Mouse (Mus musculus) G1E (cell line): ENCODE data around the gene Prrc2b. TPM values are rescaled to one million over a fixed set of nuclear protein-coding genes. Genes with fewer than 3 reads are reported as not detected.

ENCODE experiments used
- ATAC-seq: 2 replicates; pipeline ENCODE4 v1.8.0; 2016; ENCODE audit warnings: mild to moderate bottlenecking; ENCODE audit not compliant: insufficient number of reproducible peaks, poor library complexity, low FRiP score, severe bottlenecking; ENCODE audit errors: extremely low read depth
- DNase-seq: peaks from one replicate; pipeline ENCODE4 v3.0.0; 2012; ENCODE audit warnings: low spot score
- H3K27me3 ChIP-seq: 2 replicates; pipeline ENCODE4 v1.6.1; 2012; ENCODE audit warnings: mild to moderate bottlenecking, low read length, inconsistent platforms; ENCODE audit not compliant: insufficient read depth
- H3K36me3 ChIP-seq: replicated peaks from 2 replicates; pipeline ENCODE3; 2012; ENCODE audit warnings: mild to moderate bottlenecking, inconsistent platforms
- H3K4me1 ChIP-seq: 2 replicates; pipeline ENCODE4 v1.6.1; 2012; ENCODE audit warnings: low read depth, low read length, inconsistent platforms, mixed read lengths; ENCODE audit not compliant: insufficient read depth
- H3K4me3 ChIP-seq: 2 replicates; pipeline ENCODE4 v1.5.1; 2012; ENCODE audit warnings: low read depth, mild to moderate bottlenecking, inconsistent platforms, low read length, moderate library complexity, mixed read lengths
- H3K9me3 ChIP-seq: replicated peaks from 2 replicates; pipeline ENCODE4 v1.6.1; 2012; ENCODE audit warnings: inconsistent platforms
- CTCF ChIP-seq: IDR thresholded peaks from 2 replicates; pipeline ENCODE4 v1.5.1; 2012; ENCODE audit warnings: low read depth, low read length, inconsistent platforms, mixed read lengths
- GATA1 ChIP-seq: IDR thresholded peaks from 2 replicates; pipeline ENCODE4 v1.6.1; 2012; ENCODE audit warnings: borderline replicate concordance, low read length, inconsistent platforms, mixed read lengths
- GATA2 ChIP-seq: IDR thresholded peaks from 2 replicates; pipeline ENCODE4 v1.6.1; 2012; ENCODE audit warnings: low read depth, low read length, inconsistent platforms, borderline replicate concordance
- POLR2AphosphoS5 ChIP-seq: IDR thresholded peaks from 2 replicates; pipeline ENCODE4 v1.6.1; 2012; ENCODE audit warnings: low read depth, low read length, inconsistent platforms; ENCODE audit not compliant: insufficient replicate concordance
- TAL1 ChIP-seq: conservative IDR thresholded peaks from 2 replicates; pipeline ENCODE4 v1.6.1; 2012; ENCODE audit warnings: low read depth, low read length, inconsistent platforms, mixed read lengths
- polyA plus RNA-seq: library from polyadenylated mRNA; stranded (reverse); fragments of >175 nt; gene quantifications from 2 replicates; pipeline ENCODE4 v1.2.3, GENCODE M21; 2012
- total RNA-seq, 2 experiments: library from RNA; stranded (forward) in 1 of 2; stranded (reverse) in 1 of 2; fragments of 200-1000 nt in 1 of 2; fragments of >200 nt in 1 of 2; fragmentation: Nextera tagmentation in 1 of 2; gene quantifications; 2 replicates each; pipeline ENCODE4 v1.2.3; 2014 to 2017

Prrc2b gene
- total and polyA plus RNA-seq, 3 experiments = 17.1 to 147 (median 103) TPM

DNA sequence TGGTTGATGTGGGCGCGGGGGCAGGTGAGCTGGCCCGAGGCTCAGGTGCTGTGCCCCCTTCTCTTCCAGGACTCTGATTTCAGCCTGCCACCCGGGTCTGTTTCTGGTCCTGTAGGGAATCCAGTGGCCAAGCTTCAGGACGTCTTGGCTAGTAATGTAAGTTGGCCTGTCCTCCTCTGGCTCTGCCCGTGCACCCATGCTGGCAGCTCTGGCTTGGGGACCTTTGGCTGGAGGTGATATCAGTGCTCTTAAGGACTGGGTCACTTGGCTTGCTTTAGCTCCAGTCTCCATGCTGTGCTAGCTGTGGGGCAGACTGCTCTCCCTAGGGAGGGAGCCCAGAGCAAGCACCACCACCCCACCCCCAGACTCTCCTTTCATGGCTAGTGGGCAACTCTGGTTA lies 69.1 kb downstream of the Prrc2b start:
- H3K4me3 ChIP-seq = no peak overlapping the region
- TF ChIP-seq GATA1 (no peak), GATA2 (no peak), CTCF (no peak), TAL1 (no peak)
- DNase-seq = no peak
- H3K27me3 ChIP-seq = no peaks in the 10 kb centered on the region
- no peaks in the 10 kb centered on the region for H3K4me1 ChIP-seq
- H3K36me3 ChIP-seq = peaks cover 100% of the 10 kb centered on the region
- ATAC-seq = no peak
- no peaks in the 10 kb centered on the region for H3K9me3 ChIP-seq

DNA sequence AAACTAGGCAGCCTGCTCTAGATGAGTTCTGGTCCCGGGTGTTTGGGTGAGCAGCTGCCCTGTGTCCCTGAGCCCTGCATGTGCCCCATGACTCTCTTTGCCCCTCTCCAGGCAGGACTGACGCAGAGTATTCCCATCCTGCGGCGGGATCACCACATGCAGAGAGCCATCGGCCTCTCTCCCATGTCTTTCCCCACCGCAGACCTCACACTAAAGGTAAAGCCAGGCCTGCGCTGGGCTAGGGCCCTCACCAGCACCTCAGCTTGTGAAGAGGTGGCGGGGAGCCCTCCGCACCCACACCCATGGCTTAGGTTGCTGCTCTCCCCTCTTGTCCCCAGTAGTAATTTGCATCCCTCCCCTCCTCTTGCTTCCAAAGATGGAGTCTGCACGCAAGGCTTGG lies 70.1 kb downstream of the Prrc2b start:
- Histone ChIP-seq H3K4me3 (no peak overlapping the region), H3K36me3 (peaks cover 100% of the 10 kb centered on the region), H3K4me1 (no peaks in the 10 kb centered on the region), H3K9me3 (no peaks in the 10 kb centered on the region), H3K27me3 (no peaks in the 10 kb centered on the region)
- TF ChIP-seq GATA2 (no peak), GATA1 (no peak), CTCF (no peak), TAL1 (no peak), POLR2AphosphoS5 (no peak)
- ATAC-seq (no peak), DNase-seq (no peak)

DNA sequence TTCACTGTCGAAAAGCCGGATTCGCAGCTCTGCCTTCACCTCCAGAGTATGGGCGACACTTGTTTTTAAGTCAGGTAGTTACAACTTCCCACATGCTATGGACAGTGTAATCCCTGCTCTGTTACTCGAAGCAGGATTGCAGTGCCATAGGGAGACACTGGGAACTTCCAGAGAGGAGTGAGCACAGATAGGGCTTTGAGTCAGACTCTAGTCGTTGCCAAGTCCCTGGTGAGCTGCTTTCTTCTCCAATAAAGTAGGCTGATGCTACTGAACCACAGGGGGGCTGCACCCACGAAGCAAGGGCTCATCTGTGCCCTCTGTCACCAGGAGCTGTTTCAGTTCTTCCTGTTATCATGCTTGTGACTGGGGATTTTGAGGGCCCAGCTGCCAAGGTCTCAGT lies 70.7 kb downstream of the Prrc2b start:
- DNase-seq (no peak), ATAC-seq (no peak)
- Histone ChIP-seq H3K4me1 (no peaks in the 10 kb centered on the region), H3K36me3 (peaks cover 100% of the 10 kb centered on the region), H3K27me3 (no peaks in the 10 kb centered on the region), H3K4me3 (no peak overlapping the region), H3K9me3 (no peaks in the 10 kb centered on the region)
- TF ChIP-seq CTCF (no peak), GATA1 (no peak), TAL1 (no peak), GATA2 (no peak), POLR2AphosphoS5 (no peak)

- Histone ChIP-seq H3K27me3 (no peaks in the 10 kb centered on the region), H3K9me3 (no peaks in the 10 kb centered on the region), H3K4me3 (no peak overlapping the region), H3K4me1 (no peaks in the 10 kb centered on the region), H3K36me3 (peaks cover 100% of the 10 kb centered on the region)
- DNase-seq (no peak), ATAC-seq (no peak)
- TF ChIP-seq GATA1 (no peak), POLR2AphosphoS5 (no peak), GATA2 (no peak), CTCF (no peak), TAL1 (no peak)
Observed at GRCm38 (mm10) chr2:32222057-32222456, 71.2 kb downstream of the Prrc2b start.

- ATAC-seq (no peak), DNase-seq (no peak)
- H3K27me3 ChIP-seq = no peaks in the 10 kb centered on the region
- no peaks in the 10 kb centered on the region for H3K9me3 ChIP-seq
- peak overlapping the region; percentile 79 for H3K4me3 ChIP-seq
- peaks cover 32% of the 10 kb centered on the region for H3K4me1 ChIP-seq
- TF ChIP-seq TAL1 = no peak
- peaks cover 72% of the 10 kb centered on the region for H3K36me3 ChIP-seq
Observed at GRCm38 (mm10) chr2:32235433-32235832, 84.6 kb downstream of the Prrc2b start.

GRCm38 (mm10) chr2:32235886-32236759 lies 85.2 kb downstream of the Prrc2b start, which contains the start of gene Pomt1:
Pomt1 (plus strand) TSS chr2:32236590.
- Histone ChIP-seq H3K4me3 (peak within 1 kb of the TSS; percentile 79), H3K4me1 (peaks cover 32% of the 10 kb centered on the region), H3K9me3 (no peaks in the 10 kb centered on the region), H3K36me3 (peaks cover 72% of the 10 kb centered on the region), H3K27me3 (no peaks in the 10 kb centered on the region)
- DNase-seq (peak; percentile 93), ATAC-seq (peak; percentile 71; the same call in 1 of the 2 replicates)
- TF ChIP-seq CTCF (no peak), TAL1 (no peak), GATA2 (no peak), GATA1 (no peak), POLR2AphosphoS5 (no peak)
